Mouse (Mus musculus): ENCODE measurements at regions not wholly inside any gene's neighbourhood (a gene's known extent, or its start where the extent isn't known, plus 50 kb on each side); places are given as distances from the start of the nearest gene placed in this dataset.

- DNase-seq = no peak
Measured at GRCm38 (mm10) chr9:52591188-52591587, 88.4 kb downstream of the AI593442 start.

GRCm38 (mm10) chr9:52574066-52574465 lies 105.5 kb downstream of the AI593442 start:
- peak; percentile 28 for DNase-seq

GRCm38 (mm10) chr9:52551577-52552281 lies 127.9 kb downstream of the AI593442 start:
- DNase-seq = no peak

DNA sequence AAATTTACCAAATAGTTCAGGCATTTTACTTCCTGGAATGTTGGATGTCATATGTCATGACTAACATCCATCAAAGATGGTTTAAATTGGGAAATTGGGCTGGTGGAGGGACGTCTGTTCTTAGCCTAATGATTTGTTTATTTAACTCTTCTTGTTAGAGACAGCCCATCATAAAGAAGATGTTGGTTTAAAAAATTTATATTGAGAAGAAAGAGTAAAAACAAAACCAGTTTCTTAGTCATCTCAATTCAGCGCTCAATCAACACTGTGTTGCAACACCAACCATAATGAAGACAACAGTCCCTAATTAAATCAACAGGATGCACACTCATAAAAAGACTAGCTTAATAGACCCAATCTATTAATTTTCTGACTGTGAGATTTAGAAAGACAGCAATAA lies 133.5 kb downstream of the AI593442 start:
- no peak for DNase-seq

GRCm38 (mm10) chr9:52539086-52539485 lies 140.5 kb downstream of the AI593442 start:
- no peak for DNase-seq

DNA sequence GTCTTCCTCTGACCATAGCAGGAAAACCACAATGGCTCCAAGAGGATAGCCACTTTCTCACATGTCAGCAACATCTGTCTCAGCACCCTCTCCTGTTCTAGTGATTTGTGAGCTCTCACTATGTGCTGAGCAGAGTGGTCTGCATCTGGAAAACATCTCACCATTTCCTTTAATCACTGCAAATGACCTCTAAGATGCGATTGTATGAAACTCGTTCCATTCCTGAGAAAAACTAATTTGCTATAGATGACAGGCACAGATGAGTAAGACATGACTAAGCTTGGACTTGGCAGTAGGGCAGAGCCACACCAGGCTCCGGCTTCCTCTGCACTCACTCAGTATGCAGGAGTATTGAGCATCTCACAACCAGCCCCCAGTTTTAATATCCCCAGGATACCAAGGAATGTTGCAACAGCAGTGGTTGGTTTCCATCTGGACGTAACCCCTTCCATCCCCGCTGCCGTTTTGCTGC lies 150.1 kb downstream of the AI593442 start:
- DNase-seq = peak; percentile 7

DNA sequence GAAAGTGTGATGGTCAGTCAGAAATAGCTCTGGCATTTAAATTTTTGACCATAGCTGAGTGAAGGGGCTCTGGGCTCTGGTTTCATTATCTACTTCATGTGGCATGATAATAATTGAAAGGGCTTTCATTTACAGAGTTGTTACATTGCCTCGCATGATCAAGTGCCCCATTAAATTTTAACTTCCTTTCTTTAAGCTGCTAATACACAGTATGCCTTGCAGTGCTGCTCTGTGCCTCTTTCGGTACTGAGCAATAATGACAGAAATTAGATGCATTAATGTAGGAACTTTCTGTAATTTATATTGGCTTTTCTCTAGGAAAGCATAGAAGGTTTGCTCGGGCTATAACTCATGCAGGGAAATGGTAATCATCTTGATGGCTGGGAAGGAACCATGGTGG lies 179.1 kb downstream of the AI593442 start:
- DNase-seq = no peak

DNA sequence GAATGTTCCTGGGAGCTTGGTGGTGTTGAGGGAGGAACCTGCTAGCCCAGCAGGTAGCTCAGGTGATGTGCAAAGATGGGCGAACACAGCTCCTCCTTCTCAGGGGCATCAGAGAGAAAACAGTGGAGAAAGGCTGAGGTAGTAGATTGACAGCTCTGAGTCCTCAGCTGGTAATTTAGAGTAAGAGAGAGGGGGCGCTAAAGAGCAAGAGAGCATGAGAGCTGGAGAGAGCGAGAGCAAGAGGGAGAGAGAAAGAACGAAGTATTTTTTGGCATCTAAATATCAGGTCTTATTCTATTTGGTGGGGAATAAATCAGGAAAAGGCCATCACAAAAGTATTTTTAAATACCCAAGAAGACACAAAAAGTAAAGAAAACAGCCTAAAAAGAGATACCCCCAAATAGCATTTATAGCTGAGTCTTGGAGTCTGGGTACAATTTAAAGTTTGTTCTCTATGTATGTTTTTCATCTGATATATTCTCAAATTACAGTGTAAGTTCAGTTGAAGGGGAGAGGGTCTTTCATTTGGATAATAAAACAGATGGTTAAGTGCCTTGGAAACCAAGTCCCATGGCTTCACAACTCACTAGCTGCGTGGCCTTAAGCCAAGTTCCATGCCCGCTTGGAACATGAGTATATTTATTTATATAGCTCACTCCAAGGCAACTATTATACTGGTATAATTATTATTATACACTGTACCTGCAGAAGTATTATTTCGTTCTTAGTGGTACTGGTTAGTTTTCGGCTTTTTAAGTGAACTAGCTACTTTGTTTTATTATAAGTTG lies 183.9 kb downstream of the AI593442 start:
- DNase-seq = no peak

GRCm38 (mm10) chr9:52492947-52493505 lies 186.6 kb downstream of the AI593442 start:
- no peak for DNase-seq

DNA sequence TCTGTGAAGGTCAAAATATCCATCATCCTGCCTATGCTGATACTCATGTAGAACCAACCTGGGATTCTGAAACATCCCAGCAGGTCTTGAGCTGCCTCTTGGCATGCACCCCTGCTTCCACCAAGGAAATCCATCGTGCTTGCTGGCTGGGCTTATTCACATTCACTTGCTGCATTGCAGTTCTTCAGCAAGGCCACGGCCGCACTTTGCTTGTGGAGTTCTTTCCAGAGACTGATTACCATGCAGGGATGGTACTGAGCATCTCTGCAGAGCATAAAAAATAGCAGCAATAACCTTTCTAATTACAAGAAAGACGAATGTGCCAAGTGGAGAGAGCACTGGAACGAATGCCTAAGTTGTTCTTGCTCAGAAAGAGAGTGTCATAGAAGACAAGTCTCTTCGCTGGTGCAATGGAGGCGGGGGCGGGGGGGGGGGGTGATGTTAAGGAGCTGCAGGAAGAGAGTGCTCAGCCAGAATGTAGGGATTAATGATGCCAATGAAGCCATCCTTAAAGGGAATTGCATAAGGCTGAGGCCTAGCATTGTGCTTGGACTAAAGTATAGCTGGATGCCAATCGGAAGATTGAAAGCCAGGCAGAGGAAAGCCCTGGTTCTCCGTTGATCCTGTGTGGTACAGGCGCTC lies 205.9 kb downstream of the AI593442 start:
- no peak for DNase-seq

- peak; percentile 65 for DNase-seq
Measured at GRCm38 (mm10) chr9:52472859-52473258, 206.7 kb downstream of the AI593442 start.

DNA sequence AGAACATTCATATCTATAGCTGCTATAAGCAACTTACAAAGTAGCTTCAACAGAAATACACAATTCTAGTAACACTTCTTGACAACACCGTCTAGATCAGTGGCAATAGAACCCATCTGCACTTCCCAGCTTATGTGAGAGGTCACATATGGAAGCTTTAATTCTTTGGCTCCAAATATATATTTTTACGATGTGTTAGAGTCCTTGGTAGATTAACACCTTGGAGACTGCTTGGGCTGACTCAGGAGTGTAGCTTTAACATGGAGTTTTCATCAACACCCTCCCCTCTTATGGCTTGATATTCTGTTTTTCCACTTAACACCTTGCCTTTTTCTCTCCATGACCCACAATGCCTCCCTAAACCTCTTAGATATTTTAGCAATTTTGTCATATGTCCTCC lies 221.1 kb downstream of the AI593442 start:
- DNase-seq = no peak

DNA sequence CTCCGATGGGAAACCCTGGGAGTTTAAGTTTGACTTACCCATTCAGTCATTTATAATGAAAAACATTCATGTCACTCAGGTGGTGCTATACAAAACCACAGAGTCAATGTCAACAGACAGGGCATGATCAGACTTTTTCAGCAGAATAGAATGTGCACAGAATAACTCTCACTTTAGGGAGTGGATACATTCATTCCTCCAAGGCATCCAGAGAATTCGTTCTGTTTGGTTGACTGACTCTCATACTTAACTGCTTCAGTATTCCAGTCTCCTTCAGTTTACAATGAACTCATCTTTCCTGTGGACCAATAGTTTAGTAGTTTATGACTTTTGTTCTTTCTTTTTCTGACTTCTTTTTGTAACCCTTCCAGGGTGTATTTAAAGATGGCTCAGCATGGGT lies 225.1 kb downstream of the AI593442 start:
- DNase-seq = no peak

DNA sequence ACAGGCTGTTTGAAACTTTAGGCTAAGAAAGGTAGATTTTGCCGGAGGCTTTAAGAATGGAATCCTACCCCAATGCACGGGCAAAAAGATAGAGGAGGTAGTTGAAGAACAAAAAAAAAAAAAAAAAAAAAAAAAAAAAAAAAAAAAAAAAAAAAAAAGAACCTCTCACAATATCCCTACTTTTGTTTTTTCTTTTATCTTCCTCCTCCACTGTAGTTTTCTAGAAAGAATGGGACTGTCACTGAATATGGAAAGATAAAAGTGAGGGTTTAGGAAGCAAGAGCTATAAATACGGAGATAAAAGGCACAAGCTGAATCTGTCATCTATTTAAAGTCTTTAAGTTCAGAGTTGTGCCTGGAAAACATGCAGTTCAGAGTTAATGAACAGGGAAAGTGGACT lies 227.8 kb downstream of the AI593442 start:
- no peak for DNase-seq

DNA sequence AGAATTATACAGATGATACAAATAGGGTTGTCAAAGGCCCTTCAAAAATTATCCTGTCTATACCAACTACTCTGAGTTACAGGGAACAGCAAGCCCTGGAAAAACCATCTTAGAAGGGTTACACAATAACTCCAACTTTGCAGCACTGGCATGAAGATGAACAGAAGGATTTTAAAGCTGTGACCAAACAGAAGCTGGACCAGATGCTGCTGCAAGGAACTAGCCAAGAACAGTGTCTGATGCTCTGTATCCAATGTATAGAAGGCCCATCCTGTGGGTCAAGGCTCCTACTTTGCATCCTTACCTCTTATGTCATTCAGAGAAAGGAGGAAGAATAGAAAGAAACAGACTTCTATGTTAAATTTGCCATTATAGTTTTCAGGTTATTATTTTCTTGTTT lies 231.3 kb downstream of the AI593442 start:
- DNase-seq = peak; percentile 9

- DNase-seq = no peak
Measured at GRCm38 (mm10) chr9:52443228-52443627, 236.4 kb downstream of the AI593442 start.

- DNase-seq = peak; percentile 73
Measured at GRCm38 (mm10) chr9:52434215-52434614, 245.4 kb downstream of the AI593442 start.

GRCm38 (mm10) chr9:52425413-52425812 lies 254.2 kb downstream of the AI593442 start:
- no peak for DNase-seq

- peak; percentile 8 for DNase-seq
Measured at GRCm38 (mm10) chr9:52422622-52423021, 254.2 kb upstream of the Zc3h12c start.

DNA sequence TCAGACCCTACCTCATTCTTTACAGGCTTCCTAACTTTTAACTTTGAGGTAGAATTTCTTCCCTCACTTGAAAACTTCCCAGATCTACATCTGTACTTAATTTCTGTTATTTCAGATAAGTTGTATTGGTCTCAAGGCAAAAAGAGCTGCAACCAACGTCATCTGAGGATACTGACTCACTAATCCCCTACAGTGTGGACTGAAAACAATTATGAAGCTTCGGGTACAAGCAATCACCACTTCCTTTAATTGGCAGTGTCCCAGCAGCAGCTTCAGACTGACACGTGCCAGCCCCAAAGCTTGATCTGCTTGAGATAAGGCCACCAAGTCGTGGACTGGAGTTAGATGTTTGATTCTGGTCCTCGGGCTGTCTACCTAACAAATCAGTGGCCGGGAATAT lies 247.3 kb upstream of the Zc3h12c start:
- DNase-seq = no peak

GRCm38 (mm10) chr9:52407841-52408240 lies 239.5 kb upstream of the Zc3h12c start:
- peak; percentile 87 for DNase-seq

- DNase-seq = no peak
Measured at GRCm38 (mm10) chr9:52402496-52402895, 234.1 kb upstream of the Zc3h12c start.

DNA sequence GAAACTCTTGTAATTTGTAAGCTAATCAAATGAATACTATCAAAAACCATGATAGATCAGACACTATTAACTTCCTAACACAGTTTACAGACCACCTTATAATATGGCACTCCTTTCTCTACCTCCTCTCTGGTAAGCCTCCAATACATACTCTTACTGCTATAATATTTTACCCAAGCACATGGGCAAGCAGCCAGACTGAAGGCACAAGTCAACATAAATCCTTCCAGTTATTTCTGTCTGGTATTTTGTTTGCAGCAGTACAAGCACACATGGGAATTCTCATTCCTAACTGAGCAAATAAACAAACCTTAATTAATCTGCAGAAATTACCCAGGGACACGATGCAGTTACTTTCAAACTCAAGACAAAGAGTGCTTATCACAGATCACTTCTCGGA lies 210.7 kb upstream of the Zc3h12c start:
- no peak for DNase-seq

All from layer of hippocampus, adult 9-11 months (tissue).